Mouse (Mus musculus): ENCODE data around the gene Khk. TPM values are rescaled to one million over a fixed set of nuclear protein-coding genes. Genes with fewer than 3 reads are reported as not detected.

Gene Khk
- polyA plus RNA-seq, 1 experiment from 2014 or later, result 11.2 TPM

DNA sequence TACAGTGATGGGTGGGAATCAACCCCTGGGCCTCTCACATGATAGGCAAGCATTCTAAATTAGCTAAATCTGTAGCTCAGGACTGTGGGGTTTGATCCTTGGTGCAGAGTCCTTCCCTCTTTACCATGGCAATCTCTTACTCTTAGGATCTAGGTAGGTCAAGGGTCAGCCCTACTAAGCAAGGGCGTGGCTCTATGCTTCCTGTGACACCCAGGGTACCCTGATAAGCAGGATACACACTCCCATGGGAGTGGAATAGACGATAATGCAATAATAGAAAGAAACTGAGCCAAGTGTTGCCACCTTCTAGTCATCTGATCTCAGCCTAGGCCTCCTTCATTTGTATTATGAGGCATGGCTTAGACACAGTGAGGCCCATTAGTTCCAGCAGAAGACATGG is 48.2 kb downstream of the Khk start:
- no peak overlapping the region for H3K9ac ChIP-seq
- no peak overlapping the region for H3K4me3 ChIP-seq (replicated peaks; ENCODE audit: low read length)
- no peaks in the 10 kb centered on the region for H3K36me3 ChIP-seq (replicated peaks; ENCODE audit: control insufficient read depth, insufficient read depth)
- H3K27ac ChIP-seq, result no peak overlapping the region
- no peaks in the 10 kb centered on the region for H3K9me3 ChIP-seq (ENCODE audit: control insufficient read depth, low read length)
- no peak overlapping the region for H3K4me2 ChIP-seq (replicated peaks)
- no peaks in the 10 kb centered on the region for H3K27me3 ChIP-seq (ENCODE audit: control insufficient read depth, insufficient read depth, low read length)
- no peaks in the 10 kb centered on the region for H3K4me1 ChIP-seq (replicated peaks; ENCODE audit: control insufficient read depth, insufficient read depth, low read length)
- WGBS, result 72% methylated on average over 2 of the region's 2 CpGs
- DNase-seq (ENCODE audit: low spot score) (no peak), ATAC-seq (ENCODE audit: low FRiP score) (no peak)

DNA sequence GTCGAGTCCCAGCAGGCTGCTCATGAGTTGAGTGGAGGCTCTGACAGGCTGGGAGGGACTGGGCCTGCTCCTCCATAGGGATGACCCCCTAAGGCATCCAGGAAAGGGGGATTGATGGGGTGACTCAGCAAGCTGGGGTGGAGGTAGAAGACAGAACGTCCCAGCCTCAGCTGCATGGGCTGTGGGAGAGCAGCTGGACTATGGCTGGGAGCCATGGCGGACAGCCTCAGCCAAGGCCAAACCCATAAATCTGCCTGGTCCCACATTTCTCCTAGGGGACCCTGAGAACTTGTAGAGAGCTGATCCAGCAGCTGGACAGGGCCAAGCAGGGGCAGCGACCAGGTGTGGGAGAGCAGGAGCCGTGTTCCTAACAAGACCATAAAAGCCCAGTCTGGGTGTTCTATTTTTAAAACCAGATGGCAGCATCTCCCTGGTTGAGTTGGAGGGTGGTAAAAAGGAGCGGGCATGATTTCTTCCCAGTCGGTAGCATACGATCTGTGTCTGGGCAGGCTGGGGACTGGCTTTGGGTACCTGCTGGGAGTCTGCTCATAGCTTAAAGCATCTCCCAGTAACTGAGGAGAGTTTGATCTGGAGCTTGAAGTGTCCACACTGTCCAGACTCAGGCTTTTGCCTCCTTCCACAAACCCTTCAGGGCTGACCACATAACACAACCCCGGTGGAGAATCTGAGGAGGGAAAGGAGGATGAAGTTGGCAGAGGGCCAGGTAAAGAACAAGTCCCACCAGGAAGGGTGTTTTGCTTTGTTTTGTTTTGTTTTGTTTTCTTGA is 53.8 kb downstream of the Khk start:
- Histone ChIP-seq H3K4me2 (replicated peaks) (no peak overlapping the region), H3K27me3 (ENCODE audit: control insufficient read depth, insufficient read depth, low read length) (no peaks in the 10 kb centered on the region), H3K9me3 (ENCODE audit: control insufficient read depth, low read length) (no peaks in the 10 kb centered on the region), H3K4me3 (replicated peaks; ENCODE audit: low read length) (no peak overlapping the region), H3K27ac (no peak overlapping the region), H3K4me1 (replicated peaks; ENCODE audit: control insufficient read depth, insufficient read depth, low read length) (no peaks in the 10 kb centered on the region), H3K9ac (no peak overlapping the region), H3K36me3 (replicated peaks; ENCODE audit: control insufficient read depth, insufficient read depth) (no peaks in the 10 kb centered on the region)
- no peak for ATAC-seq (ENCODE audit: low FRiP score)
- WGBS, result 68% methylated on average over 9 of the region's 9 CpGs
- no peak for DNase-seq (ENCODE audit: low spot score)

Other genes with a start within 250 kb of the Khk start
- gene Dpysl5, start 209.9 kb upstream of the Khk start, polyA plus RNA-seq (2014; fragmentation: Nextera tagmentation; extraction: Ambion mirVana), result 202 and 220 TPM in 2 replicates
- gene Mapre3, start 106.8 kb upstream of the Khk start, polyA plus RNA-seq (2014; fragmentation: Nextera tagmentation; extraction: Ambion mirVana), result 124 and 139 TPM in 2 replicates
- gene Tmem214, start 53.4 kb upstream of the Khk start, polyA plus RNA-seq (2014; fragmentation: Nextera tagmentation; extraction: Ambion mirVana), result 49.6 and 50.1 TPM in 2 replicates
- 25.5 and 28.6 TPM in 2 replicates for gene Agbl5, start 32.7 kb upstream of the Khk start, polyA plus RNA-seq (2014; fragmentation: Nextera tagmentation; extraction: Ambion mirVana)
- gene Ost4, start 13.6 kb upstream of the Khk start, polyA plus RNA-seq (2014; fragmentation: Nextera tagmentation; extraction: Ambion mirVana), result 228 and 259 TPM in 2 replicates
- gene Emilin1, start 8.0 kb upstream of the Khk start, polyA plus RNA-seq (2014; fragmentation: Nextera tagmentation; extraction: Ambion mirVana), result 14.1 and 17.1 TPM in 2 replicates
- gene Cgref1, start 24.2 kb downstream of the Khk start, polyA plus RNA-seq (2014; fragmentation: Nextera tagmentation; extraction: Ambion mirVana), result 62.4 and 71.4 TPM in 2 replicates
- gene Preb, start 38.9 kb downstream of the Khk start, polyA plus RNA-seq (2014; fragmentation: Nextera tagmentation; extraction: Ambion mirVana), result 71.3 and 78.6 TPM in 2 replicates
- gene Tcf23, start 47.2 kb downstream of the Khk start, polyA plus RNA-seq (2014; fragmentation: Nextera tagmentation; extraction: Ambion mirVana), result 0.04 TPM in 1 of 2 replicates, not detected in the other
- 175 and 198 TPM in 2 replicates for gene Atraid, start 126.9 kb downstream of the Khk start, polyA plus RNA-seq (2014; fragmentation: Nextera tagmentation; extraction: Ambion mirVana)
- gene Slc5a6, start 127.5 kb downstream of the Khk start, polyA plus RNA-seq (2014; fragmentation: Nextera tagmentation; extraction: Ambion mirVana), result 20.5 and 24.5 TPM in 2 replicates
- gene Cad, start 133.3 kb downstream of the Khk start, polyA plus RNA-seq (2014; fragmentation: Nextera tagmentation; extraction: Ambion mirVana), result 13.7 and 15.4 TPM in 2 replicates
- gene Dnajc5g, start 184.9 kb downstream of the Khk start, polyA plus RNA-seq (2014; fragmentation: Nextera tagmentation; extraction: Ambion mirVana), result not detected in 2 replicates
- 34.8 and 35.7 TPM in 2 replicates for gene Slc30a3, start 186.8 kb downstream of the Khk start, polyA plus RNA-seq (2014; fragmentation: Nextera tagmentation; extraction: Ambion mirVana)
- gene Trim54, start 195.3 kb downstream of the Khk start, polyA plus RNA-seq (2014; fragmentation: Nextera tagmentation; extraction: Ambion mirVana), result not detected in 2 replicates
- gene Ucn, start 217.4 kb downstream of the Khk start, polyA plus RNA-seq (2014; fragmentation: Nextera tagmentation; extraction: Ambion mirVana), result not detected in 2 replicates
- gene Mpv17, start 232.8 kb downstream of the Khk start, polyA plus RNA-seq (2014; fragmentation: Nextera tagmentation; extraction: Ambion mirVana), result 49.5 and 50.3 TPM in 2 replicates

All from hindbrain, embryonic 14.5 days (tissue).